Mouse (Mus musculus) lung, postnatal 0 days (tissue): ENCODE measurements around the gene Ahcyl1.

ENCODE experiments used
- CTCF ChIP-seq: IDR thresholded peaks from 2 replicates; pipeline ENCODE4 v1.5.1; 2016; ENCODE audit warnings: antibody characterized with exemption, mild to moderate bottlenecking
- EP300 ChIP-seq: IDR thresholded peaks from 2 replicates; pipeline ENCODE4 v1.6.1; 2016; ENCODE audit warnings: antibody characterized with exemption, mild to moderate bottlenecking, control low read depth

- TF ChIP-seq EP300 (no peak), CTCF (no peak)
Measured at GRCm38 (mm10) chr3:107636236-107636635, 60.1 kb downstream of the Ahcyl1 start.
